In genomic region chr5:118878722-118879121, GRCm38 (mm10) we compare ENCODE assay signal across 26 mouse cellular contexts.
A peak's percentile ranks its signal among the peaks of the same experiment; 100 is the strongest.
DNase-seq lines count a peak whose midpoint lies in the region; ATAC-seq lines count a peak whose summit lies in the region.
"Had no signal": no experiment of that assay in that cellular context is flagged by ENCODE, and none has a peak within 500 bp of the region (broad histone marks: within the 10 kb centered on the region; RNA-seq: fewer than 3 reads in every experiment).

No protein-coding gene starts in this region.

- no peak overlapping the region for H3K27ac ChIP-seq in intestine, embryonic 14.5 days (ENCODE audit: low read depth)
- H3K27ac ChIP-seq in intestine, embryonic 15.5 days = no peak overlapping the region
- H3K27ac ChIP-seq: forebrain, embryonic 15.5 days; heart, embryonic 13.5 days; hindbrain, postnatal 0 days; limb, embryonic 12.5 days; liver, embryonic 15.5 days had no signal

- no peaks in the 10 kb centered on the region for H3K9me3 ChIP-seq in intestine, embryonic 14.5 days (ENCODE audit: control insufficient read depth, low read length)
- no peaks in the 10 kb centered on the region for H3K9me3 ChIP-seq in intestine, embryonic 15.5 days
- H3K9me3 ChIP-seq: embryonic facial prominence, embryonic 15.5 days; forebrain, embryonic 15.5 days; heart, embryonic 13.5 days; limb, embryonic 12.5 days; liver, embryonic 15.5 days had no signal

- H3K27me3 ChIP-seq in intestine, embryonic 14.5 days (replicated peaks; ENCODE audit: control insufficient read depth, insufficient read depth, low read length) = peaks cover 26% of the 10 kb centered on the region
- peaks cover 4% of the 10 kb centered on the region for H3K27me3 ChIP-seq in intestine, embryonic 15.5 days (replicated peaks)
- H3K27me3 ChIP-seq: CH12.LX had no signal

- 32% methylated on average over 10 of the region's 10 CpGs for WGBS in intestine, embryonic 14.5 days
- WGBS in intestine, embryonic 15.5 days = 43% methylated on average over 10 of the region's 10 CpGs

- peaks cover 4% of the 10 kb centered on the region; the same call in 1 of the 2 replicates for H3K4me1 ChIP-seq in intestine, embryonic 14.5 days (replicated peaks; ENCODE audit: control insufficient read depth, insufficient read depth, low read length)
- no peaks in the 10 kb centered on the region for H3K4me1 ChIP-seq in intestine, embryonic 15.5 days (replicated peaks)
- H3K4me1 ChIP-seq: liver, embryonic 15.5 days had no signal

- H3K36me3 ChIP-seq in intestine, embryonic 14.5 days (ENCODE audit: control insufficient read depth, insufficient read depth, low read length) = no peaks in the 10 kb centered on the region
- H3K36me3 ChIP-seq in intestine, embryonic 15.5 days = no peaks in the 10 kb centered on the region
- H3K36me3 ChIP-seq: embryonic facial prominence, embryonic 15.5 days; forebrain, embryonic 15.5 days; heart, embryonic 13.5 days; limb, embryonic 12.5 days; liver, embryonic 15.5 days had no signal

- H3K9ac ChIP-seq in intestine, embryonic 14.5 days (ENCODE audit: low read length) = no peak overlapping the region
- H3K9ac ChIP-seq in intestine, embryonic 15.5 days = no peak overlapping the region
- H3K9ac ChIP-seq: embryonic facial prominence, embryonic 15.5 days; forebrain, embryonic 15.5 days; heart, embryonic 13.5 days; liver, embryonic 15.5 days; lung, embryonic 14.5 days had no signal

- DNase-seq in adrenal gland, adult (ENCODE audit: inconsistent age in 2 of 2, low spot score in 1 of 2) = peak; percentile 41 to 82
- DNase-seq in adrenal gland, postnatal 25 days = no peak
- peak; percentile 14 for DNase-seq in embryo, embryonic 11 days
- no peak for DNase-seq in embryo, embryonic 9.5 days (ENCODE audit: extremely low spot score)
- peak; percentile 58 for DNase-seq in intestine, embryonic 14.5 days (ENCODE audit: low spot score)
- peak; percentile 27 for DNase-seq in urinary bladder, postnatal 25 days (ENCODE audit: low spot score)
- DNase-seq in urinary bladder, postnatal 14 days (ENCODE audit: low spot score) = no peak
- DNase-seq: cerebellum, adult 11-12 months; cerebellum, adult 9-11 months; heart, postnatal 14 days; kidney, adult 9 months; kidney, postnatal 25 days; lung, embryonic 14.5 days; lung, postnatal 14 days; retina, postnatal 1 day; right cerebral cortex, postnatal 14 days had no signal

- no peak overlapping the region for H3K4me3 ChIP-seq in intestine, embryonic 14.5 days (ENCODE audit: low read depth, low read length)
- H3K4me3 ChIP-seq in intestine, embryonic 15.5 days (replicated peaks) = no peak overlapping the region
- H3K4me3 ChIP-seq: embryonic facial prominence, embryonic 15.5 days; forebrain, embryonic 15.5 days; heart, embryonic 13.5 days; limb, embryonic 12.5 days; liver, embryonic 15.5 days had no signal

- no peak for ATAC-seq in intestine, embryonic 14.5 days (replicated peaks; ENCODE audit: low FRiP score, low TSS enrichment, low read depth)
- ATAC-seq in intestine, embryonic 15.5 days = no peak
- ATAC-seq: activated CD4-positive, CD25-positive, alpha-beta regulatory T cell, adult 4 months; forebrain, embryonic 15.5 days; hindbrain, postnatal 0 days; intestine, postnatal 0 days had no signal

- H3K4me2 ChIP-seq in intestine, embryonic 14.5 days (ENCODE audit: low read length) = no peak overlapping the region
- H3K4me2 ChIP-seq in intestine, embryonic 15.5 days (replicated peaks) = no peak overlapping the region
- H3K4me2 ChIP-seq: embryonic facial prominence, embryonic 15.5 days; forebrain, embryonic 15.5 days; heart, embryonic 13.5 days; liver, embryonic 15.5 days; lung, embryonic 14.5 days had no signal

Comparison
In these comparisons a context has a peak if more than half of its experiments do, and no peak if none do; other contexts are left out.
1. DNase-seq: peak in adrenal gland, adult (2 of 2), embryo, embryonic 11 days (single experiment), intestine, embryonic 14.5 days (single experiment) and urinary bladder, postnatal 25 days (single experiment); none in adrenal gland, postnatal 25 days (single experiment), embryo, embryonic 9.5 days (single experiment) and urinary bladder, postnatal 14 days (single experiment).